Mouse (Mus musculus) forebrain, embryonic 13.5 days (tissue): ENCODE measurements around the gene Ddi1. TPM values are rescaled to one million over a fixed set of nuclear protein-coding genes. Genes with fewer than 3 reads are reported as not detected.

Experiments used
- ATAC-seq: fragments of 200-750 bp; cut with Nextera tagmentation; 2 replicates; pipeline ENCODE4 v1.8.0; 2017
- H3K27ac ChIP-seq: fragments of 300-500 bp; sonication (generic); 2 replicates; pipeline ENCODE4 v1.5.1; 2015; ENCODE audit warnings: inconsistent platforms, mild to moderate bottlenecking, moderate library complexity
- H3K27me3 ChIP-seq: fragments of 300-500 bp; sonication (generic); 2 replicates; pipeline ENCODE4 v1.6.1; 2015; ENCODE audit warnings: mild to moderate bottlenecking, inconsistent platforms
- H3K36me3 ChIP-seq: fragments of 300-500 bp; sonication (generic); 2 replicates; pipeline ENCODE4 v1.6.1; 2015; ENCODE audit warnings: mild to moderate bottlenecking, inconsistent platforms; ENCODE audit not compliant: poor library complexity, severe bottlenecking
- H3K4me1 ChIP-seq: fragments of 300-500 bp; sonication (generic); 2 replicates; pipeline ENCODE4 v1.6.1; 2015; ENCODE audit warnings: inconsistent platforms
- H3K4me2 ChIP-seq: fragments of 300-500 bp; sonication (generic); 2 replicates; pipeline ENCODE4 v1.6.1; 2015; ENCODE audit warnings: inconsistent platforms, mild to moderate bottlenecking, moderate library complexity
- H3K4me3 ChIP-seq: fragments of 300-500 bp; sonication (generic); 2 replicates; pipeline ENCODE4 v1.5.1; 2015; ENCODE audit warnings: mild to moderate bottlenecking, inconsistent platforms
- H3K9ac ChIP-seq: fragments of 300-500 bp; sonication (generic); 2 replicates; pipeline ENCODE4 v1.6.1; 2015; ENCODE audit warnings: mild to moderate bottlenecking, inconsistent platforms
- H3K9me3 ChIP-seq: fragments of 300-500 bp; sonication (generic); replicated peaks from 2 replicates; pipeline ENCODE4 v1.6.1; 2016; ENCODE audit warnings: inconsistent platforms
- WGBS: fragments of 180-500 bp; shearing (Covaris S2); methylation state at CpG from one replicate; pipeline ENCODE4 v1.1.7; 2015; 5-methylcytosine and 5-hydroxymethylcytosine counted together
- polyA plus RNA-seq: library from polyadenylated mRNA; unstranded; fragments of >200 nt; fragmentation: Nextera tagmentation; extraction: Ambion mirVana; gene quantifications from 2 replicates; pipeline ENCODE4 v1.2.1, GENCODE M21; 2015

The Ddi1 gene
- 0.03 TPM in 1 of 2 replicates, not detected in the other for polyA plus RNA-seq

- ATAC-seq, result no peak
- Histone ChIP-seq H3K4me1 (no peaks in the 10 kb centered on the region), H3K36me3 (no peaks in the 10 kb centered on the region), H3K4me3 (no peak within 1 kb of the TSS), H3K27ac (no peak within 1 kb of the TSS), H3K4me2 (no peak within 1 kb of the TSS), H3K9ac (no peak within 1 kb of the TSS), H3K27me3 (no peaks in the 10 kb centered on the region), H3K9me3 (no peaks in the 10 kb centered on the region)
- WGBS, result 40% methylated on average over 1 of the region's 1 CpGs
These were observed at the start of gene Ddi1 for GRCm38 (mm10) chr9:6269796-6270280. Ddi1 (minus strand) TSS chr9:6269846.

GRCm38 (mm10) chr9:6317114-6317513 is 47.5 kb upstream of the Ddi1 start:
- Histone ChIP-seq H3K27me3 (no peaks in the 10 kb centered on the region), H3K27ac (no peak overlapping the region), H3K36me3 (no peaks in the 10 kb centered on the region), H3K4me1 (no peaks in the 10 kb centered on the region), H3K9me3 (no peaks in the 10 kb centered on the region), H3K4me2 (no peak overlapping the region), H3K4me3 (no peak overlapping the region), H3K9ac (no peak overlapping the region)
- no peak for ATAC-seq
- WGBS, result 89% methylated on average over 1 of the region's 1 CpGs

- no peak for ATAC-seq
- Histone ChIP-seq H3K27ac (no peak overlapping the region), H3K4me2 (no peak overlapping the region), H3K4me3 (no peak overlapping the region), H3K9me3 (no peaks in the 10 kb centered on the region), H3K36me3 (no peaks in the 10 kb centered on the region), H3K27me3 (no peaks in the 10 kb centered on the region), H3K4me1 (no peaks in the 10 kb centered on the region), H3K9ac (no peak overlapping the region)
- 97% methylated on average over 3 of the region's 3 CpGs for WGBS
These were observed 36.2 kb upstream of the Ddi1 start for GRCm38 (mm10) chr9:6305847-6306246.

GRCm38 (mm10) chr9:6304590-6304989 is 34.9 kb upstream of the Ddi1 start:
- Histone ChIP-seq H3K4me2 (no peak overlapping the region), H3K36me3 (no peaks in the 10 kb centered on the region), H3K4me3 (no peak overlapping the region), H3K9me3 (no peaks in the 10 kb centered on the region), H3K27ac (no peak overlapping the region), H3K4me1 (no peaks in the 10 kb centered on the region), H3K27me3 (no peaks in the 10 kb centered on the region), H3K9ac (no peak overlapping the region)
- ATAC-seq, result no peak
- 88% methylated on average over 3 of the region's 3 CpGs for WGBS

GRCm38 (mm10) chr9:6302050-6302449 is 32.4 kb upstream of the Ddi1 start:
- H3K27ac ChIP-seq, result no peak overlapping the region
- no peak overlapping the region for H3K4me2 ChIP-seq
- H3K4me3 ChIP-seq, result no peak overlapping the region
- H3K4me1 ChIP-seq, result 0 out of 2 replicates have a peak, but pooled peaks cover 4% of the 10 kb centered on the region
- H3K9ac ChIP-seq, result no peak overlapping the region
- no peaks in the 10 kb centered on the region for H3K9me3 ChIP-seq
- no peak for ATAC-seq
- WGBS, result 77% methylated on average over 3 of the region's 3 CpGs
- no peaks in the 10 kb centered on the region for H3K36me3 ChIP-seq
- no peaks in the 10 kb centered on the region for H3K27me3 ChIP-seq

- Histone ChIP-seq H3K4me2 (no peak overlapping the region), H3K9me3 (no peaks in the 10 kb centered on the region), H3K27me3 (no peaks in the 10 kb centered on the region), H3K4me1 (0 out of 2 replicates have a peak, but pooled peaks cover 4% of the 10 kb centered on the region), H3K27ac (no peak overlapping the region), H3K9ac (no peak overlapping the region), H3K36me3 (no peaks in the 10 kb centered on the region), H3K4me3 (no peak overlapping the region)
- no peak for ATAC-seq
- WGBS, result 60% methylated on average over 2 of the region's 2 CpGs
These were observed 28.9 kb upstream of the Ddi1 start for GRCm38 (mm10) chr9:6298547-6298946.

- H3K4me1 ChIP-seq, result peaks cover 10% of the 10 kb centered on the region
- WGBS, result 0% methylated on average over 2 of the region's 2 CpGs
- H3K27ac ChIP-seq, result no peak overlapping the region
- H3K9ac ChIP-seq, result no peak overlapping the region
- H3K4me2 ChIP-seq, result no peak overlapping the region
- no peak overlapping the region for H3K4me3 ChIP-seq
- no peaks in the 10 kb centered on the region for H3K36me3 ChIP-seq
- H3K27me3 ChIP-seq, result no peaks in the 10 kb centered on the region
- peak; percentile 45; the same call in 1 of the 2 replicates for ATAC-seq
- no peaks in the 10 kb centered on the region for H3K9me3 ChIP-seq
These were observed 19.6 kb upstream of the Ddi1 start for GRCm38 (mm10) chr9:6289211-6289696.

GRCm38 (mm10) chr9:6286770-6287169 is 17.1 kb upstream of the Ddi1 start:
- no peaks in the 10 kb centered on the region for H3K27me3 ChIP-seq
- H3K9ac ChIP-seq, result no peak overlapping the region
- H3K4me1 ChIP-seq, result peaks cover 10% of the 10 kb centered on the region
- peak; percentile 79; the same call in 1 of the 2 replicates for ATAC-seq
- H3K4me2 ChIP-seq, result no peak overlapping the region
- 31% methylated on average over 1 of the region's 1 CpGs for WGBS
- no peaks in the 10 kb centered on the region for H3K9me3 ChIP-seq
- H3K36me3 ChIP-seq, result no peaks in the 10 kb centered on the region
- H3K4me3 ChIP-seq, result no peak overlapping the region
- H3K27ac ChIP-seq, result no peak overlapping the region

- no peak overlapping the region for H3K9ac ChIP-seq
- ATAC-seq, result no peak
These were observed 7.9 kb upstream of the Ddi1 start for GRCm38 (mm10) chr9:6277526-6277925.

GRCm38 (mm10) chr9:6276395-6276794 is 6.7 kb upstream of the Ddi1 start:
- Histone ChIP-seq H3K9ac (no peak overlapping the region), H3K27me3 (no peaks in the 10 kb centered on the region), H3K9me3 (no peaks in the 10 kb centered on the region), H3K4me3 (no peak overlapping the region), H3K27ac (no peak overlapping the region), H3K4me1 (no peaks in the 10 kb centered on the region), H3K36me3 (no peaks in the 10 kb centered on the region), H3K4me2 (no peak overlapping the region)
- 85% methylated on average over 1 of the region's 1 CpGs for WGBS
- no peak for ATAC-seq

More at GRCm38 (mm10) chr9:6277526-6277925, 7.9 kb upstream of the Ddi1 start:
- Histone ChIP-seq H3K4me3 (no peak overlapping the region), H3K4me1 (no peaks in the 10 kb centered on the region), H3K27ac (no peak overlapping the region), H3K36me3 (no peaks in the 10 kb centered on the region), H3K9me3 (no peaks in the 10 kb centered on the region), H3K4me2 (no peak overlapping the region), H3K27me3 (no peaks in the 10 kb centered on the region)

GRCm38 (mm10) chr9:6264820-6265219 is 4.8 kb downstream of the Ddi1 start:
- no peaks in the 10 kb centered on the region for H3K36me3 ChIP-seq
- no peaks in the 10 kb centered on the region for H3K9me3 ChIP-seq
- WGBS, result 84% methylated on average over 2 of the region's 2 CpGs
- no peak overlapping the region for H3K27ac ChIP-seq
- H3K4me2 ChIP-seq, result no peak overlapping the region
- no peak overlapping the region for H3K9ac ChIP-seq
- H3K4me3 ChIP-seq, result no peak overlapping the region
- H3K4me1 ChIP-seq, result no peaks in the 10 kb centered on the region
- no peaks in the 10 kb centered on the region for H3K27me3 ChIP-seq
- no peak for ATAC-seq

- Histone ChIP-seq H3K36me3 (no peaks in the 10 kb centered on the region), H3K4me2 (no peak overlapping the region), H3K9me3 (no peaks in the 10 kb centered on the region), H3K4me3 (no peak overlapping the region), H3K27me3 (no peaks in the 10 kb centered on the region), H3K9ac (no peak overlapping the region), H3K27ac (no peak overlapping the region), H3K4me1 (no peaks in the 10 kb centered on the region)
- no peak for ATAC-seq
These were observed 12.6 kb downstream of the Ddi1 start for GRCm38 (mm10) chr9:6257072-6257471.

- no peak overlapping the region for H3K4me3 ChIP-seq
- WGBS, result 75% methylated on average over 2 of the region's 2 CpGs
- H3K4me2 ChIP-seq, result no peak overlapping the region
- H3K36me3 ChIP-seq, result no peaks in the 10 kb centered on the region
- H3K9me3 ChIP-seq, result no peaks in the 10 kb centered on the region
- H3K4me1 ChIP-seq, result 0 out of 2 replicates have a peak, but pooled peaks cover 3% of the 10 kb centered on the region
- no peak overlapping the region for H3K27ac ChIP-seq
- no peak overlapping the region for H3K9ac ChIP-seq
- peak; percentile 52; the same call in 1 of the 2 replicates for ATAC-seq
- H3K27me3 ChIP-seq, result no peaks in the 10 kb centered on the region
These were observed 17.7 kb downstream of the Ddi1 start for GRCm38 (mm10) chr9:6251990-6252389.
